Comparison of ENCODE assay signal across 14 mouse cellular contexts in genomic region chr17:83893134-83893533, GRCm38 (mm10). TPM values are rescaled to one million over a fixed set of nuclear protein-coding genes. Genes with fewer than 3 reads are reported as not detected.
"Had no signal": no experiment of that assay in that cellular context is flagged by ENCODE, and none has a peak within 500 bp of the region (broad histone marks: within the 10 kb centered on the region; RNA-seq: fewer than 3 reads in every experiment).

No protein-coding gene starts in this region.

- H3K9ac ChIP-seq: limb, embryonic 13.5 days; liver, embryonic 15.5 days; midbrain, embryonic 15.5 days; neural tube, embryonic 12.5 days had no signal

- H3K9me3 ChIP-seq: limb, embryonic 13.5 days; liver, embryonic 15.5 days; midbrain, embryonic 15.5 days; neural tube, embryonic 12.5 days had no signal

- DNase-seq: kidney, adult 8-10 months; kidney, postnatal 25 days; layer of hippocampus, postnatal 36 days; lung, postnatal 10 days; retina, postnatal 1 day; right cerebral cortex, postnatal 14 days; thymus, adult 18-20 months; thymus, postnatal 14 days had no signal

- H3K36me3 ChIP-seq: limb, embryonic 13.5 days; liver, embryonic 15.5 days; midbrain, embryonic 15.5 days; neural tube, embryonic 12.5 days had no signal

- H3K4me3 ChIP-seq: limb, embryonic 13.5 days; liver, embryonic 15.5 days; midbrain, embryonic 15.5 days; neural tube, embryonic 12.5 days had no signal

- H3K4me1 ChIP-seq: midbrain, embryonic 15.5 days had no signal

- ATAC-seq: inflammation-experienced regulatory T-cells, adult 6 months; intestine, postnatal 0 days; midbrain, embryonic 15.5 days had no signal

- H3K27ac ChIP-seq: limb, embryonic 13.5 days; liver, embryonic 15.5 days; midbrain, embryonic 15.5 days; neural tube, embryonic 12.5 days had no signal

- H3K4me2 ChIP-seq: limb, embryonic 13.5 days; liver, embryonic 15.5 days; midbrain, embryonic 15.5 days; neural tube, embryonic 12.5 days had no signal

- H3K27me3 ChIP-seq: limb, embryonic 13.5 days; liver, embryonic 15.5 days; midbrain, embryonic 15.5 days; neural tube, embryonic 12.5 days had no signal

RNA-seq across cellular contexts. Expression of gene Haao, which starts 45.4 kb away (rescaled TPM):
- total RNA-seq: layer of hippocampus, postnatal 36 days had no signal
- polyA plus RNA-seq: midbrain, embryonic 15.5 days; neural tube, embryonic 12.5 days had no signal
